Mouse (Mus musculus) cerebellum, adult 2 months (tissue): ENCODE measurements around the gene Cdkn2d.

Source experiments
- CTCF ChIP-seq: fragments of 200-500 bp; IDR thresholded peaks from 2 replicates; pipeline ENCODE4 v1.5.1; 2011; ENCODE audit warnings: low read depth, mild to moderate bottlenecking, control low read depth, low read length, moderate library complexity, borderline replicate concordance; ENCODE audit not compliant: insufficient read depth
- POLR2A ChIP-seq: fragments of 200-500 bp; IDR thresholded peaks from 2 replicates; pipeline ENCODE4 v1.6.1; 2011; ENCODE audit warnings: low read length, control low read depth, borderline replicate concordance; ENCODE audit not compliant: insufficient read depth

DNA sequence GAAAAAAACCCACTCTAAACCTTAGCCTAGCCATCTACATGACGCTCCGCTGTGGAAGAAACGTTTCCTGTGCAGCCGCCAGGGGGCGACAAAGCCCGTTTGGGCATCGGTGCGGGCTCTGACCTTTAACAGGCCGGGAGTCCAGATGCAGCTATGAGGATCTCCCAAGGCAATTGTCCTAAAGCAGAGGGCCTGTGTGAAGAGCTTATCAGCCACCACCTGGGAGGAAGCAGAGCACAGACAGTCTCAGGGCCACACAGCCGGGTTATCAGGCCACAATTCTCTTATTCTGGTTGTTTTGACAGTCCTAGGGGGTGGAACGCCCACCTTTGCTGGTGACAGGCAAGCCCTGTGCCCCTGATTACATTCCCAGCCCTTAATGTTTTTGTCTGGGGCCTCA is 22.2 kb upstream of the Cdkn2d start:
- TF ChIP-seq POLR2A (no peak), CTCF (peak; percentile 90)
